Mouse (Mus musculus) cerebellum, adult 11-12 months (tissue): Measurements from ENCODE around the gene Olfr906.

Source experiments
- DNase-seq: peaks from one replicate; pipeline ENCODE4 v3.0.0; 2022

The Olfr906 gene

GRCm38 (mm10) chr9:38486785-38487184 is at the start of gene Olfr906:
Gene Olfr906, plus strand, starts transcription at chr9:38487085.
- no peak for DNase-seq

- DNase-seq: no peak
Measured at GRCm38 (mm10) chr9:38447352-38447751, 39.5 kb upstream of the Olfr906 start, which contains the start of gene Olfr902. Gene Olfr902, plus strand, starts transcription at chr9:38447652.

GRCm38 (mm10) chr9:38462844-38463243 is 24.0 kb upstream of the Olfr906 start, which contains the start of gene Olfr904:
Gene Olfr904, plus strand, starts transcription at chr9:38463144.
- no peak for DNase-seq

DNA sequence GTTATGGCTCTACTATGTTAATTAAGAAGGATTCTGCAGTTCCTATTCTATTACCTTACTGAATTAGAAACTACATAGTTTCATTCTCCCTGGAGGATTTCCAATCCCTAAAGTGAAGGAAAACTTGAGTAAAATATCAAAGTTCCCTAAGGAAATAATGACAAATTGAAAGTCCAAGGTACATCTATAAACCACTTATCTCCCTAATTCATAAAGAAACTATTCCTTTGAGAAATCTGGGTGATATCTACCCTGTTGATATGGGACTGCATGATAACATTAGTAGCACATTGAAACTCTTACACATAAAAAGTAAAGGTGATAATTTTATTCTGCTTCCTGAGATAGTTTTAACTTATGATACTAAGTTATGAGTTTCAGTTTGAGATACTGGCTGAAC is 16.1 kb upstream of the Olfr906 start, which contains the start of gene Olfr905:
Gene Olfr905, plus strand, starts transcription at position 301 of the 400 bp plus-strand sequence.
- DNase-seq: no peak

GRCm38 (mm10) chr9:38495501-38495900 is 8.6 kb downstream of the Olfr906 start, which contains the start of gene Olfr907:
Gene Olfr907, plus strand, starts transcription at chr9:38495801.
- no peak for DNase-seq

DNA sequence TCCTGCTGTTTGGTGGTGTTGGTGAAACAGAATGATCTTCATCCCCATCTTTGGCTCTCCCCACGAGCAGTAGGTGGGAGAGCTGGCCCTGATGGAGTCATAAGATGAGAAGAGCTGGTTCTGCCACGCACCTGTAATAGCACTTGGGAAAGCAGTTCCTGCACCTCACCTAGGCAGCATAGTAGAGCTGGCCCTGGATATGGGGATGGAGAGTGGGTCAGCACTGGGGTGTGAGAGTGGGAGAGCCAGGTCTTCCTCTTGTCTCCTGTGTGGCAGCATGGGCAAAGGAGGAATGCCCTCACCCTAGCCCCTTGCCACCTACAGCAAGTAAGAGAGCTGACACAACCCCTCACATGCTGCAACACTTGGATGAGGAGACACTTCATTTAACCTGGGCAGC is 25.5 kb downstream of the Olfr906 start:
- DNase-seq: no peak

- no peak for DNase-seq
Measured at GRCm38 (mm10) chr9:38521280-38521679, 34.4 kb downstream of the Olfr906 start, which contains the start of gene Olfr911-ps1. Gene Olfr911-ps1, plus strand, starts transcription at chr9:38521580.

GRCm38 (mm10) chr9:38537549-38537948 is 50.7 kb downstream of the Olfr906 start, which contains the start of gene Olfr910:
Gene Olfr910, plus strand, starts transcription at chr9:38537849.
- DNase-seq: no peak
